Mouse (Mus musculus): ENCODE measurements around the gene Mrpl58. TPM values are rescaled to one million over a fixed set of nuclear protein-coding genes. Genes with fewer than 3 reads are reported as not detected.

Gene Mrpl58
- polyA plus RNA-seq, 1 experiment from 2014 or later = 226 TPM

- Histone ChIP-seq H3K9ac (replicated peaks) (no peak overlapping the region), H3K9me3 (no peaks in the 10 kb centered on the region), H3K4me2 (replicated peaks) (no peak overlapping the region), H3K4me3 (replicated peaks) (no peak overlapping the region), H3K27ac (no peak overlapping the region), H3K36me3 (no peaks in the 10 kb centered on the region), H3K4me1 (replicated peaks) (peaks cover 20% of the 10 kb centered on the region), H3K27me3 (peaks cover 36% of the 10 kb centered on the region)
- no peak for ATAC-seq
- WGBS = 84% methylated on average over 1 of the region's 1 CpGs
These were observed 31.5 kb upstream of the Mrpl58 start for GRCm38 (mm10) chr11:115372015-115372414.

- 46% methylated on average over 2 of the region's 2 CpGs for WGBS
- no peak for ATAC-seq
- Histone ChIP-seq H3K9me3 (no peaks in the 10 kb centered on the region), H3K4me1 (replicated peaks) (peaks cover 14% of the 10 kb centered on the region), H3K4me2 (replicated peaks) (no peak overlapping the region), H3K27ac (no peak overlapping the region), H3K9ac (replicated peaks) (no peak overlapping the region), H3K4me3 (replicated peaks) (no peak overlapping the region), H3K27me3 (peaks cover 36% of the 10 kb centered on the region), H3K36me3 (no peaks in the 10 kb centered on the region)
These were observed 30.8 kb upstream of the Mrpl58 start for GRCm38 (mm10) chr11:115372737-115373136.

GRCm38 (mm10) chr11:115373805-115374694 lies 29.5 kb upstream of the Mrpl58 start:
- Histone ChIP-seq H3K27ac (0 out of 2 replicates have a peak overlapping the region, but pooled peaks have one; percentile 15), H3K4me1 (replicated peaks) (peaks cover 14% of the 10 kb centered on the region), H3K36me3 (no peaks in the 10 kb centered on the region), H3K27me3 (peaks cover 36% of the 10 kb centered on the region), H3K4me3 (replicated peaks) (peak overlapping the region; percentile 41), H3K9me3 (no peaks in the 10 kb centered on the region), H3K4me2 (replicated peaks) (peak overlapping the region; percentile 64), H3K9ac (replicated peaks) (peak overlapping the region; percentile 64)
- WGBS = 2% methylated on average over 30 of the region's 30 CpGs
- ATAC-seq = peak; percentile 85

- Histone ChIP-seq H3K27ac (no peak overlapping the region), H3K4me3 (replicated peaks) (peak overlapping the region; percentile 41), H3K27me3 (peaks cover 29% of the 10 kb centered on the region; the same call in 1 of the 2 replicates), H3K4me2 (replicated peaks) (peak overlapping the region; percentile 64), H3K9ac (replicated peaks) (peak overlapping the region; percentile 64), H3K36me3 (no peaks in the 10 kb centered on the region), H3K4me1 (replicated peaks) (peaks cover 14% of the 10 kb centered on the region), H3K9me3 (no peaks in the 10 kb centered on the region)
- WGBS = 68% methylated on average over 12 of the region's 12 CpGs
- ATAC-seq = no peak; the same call in 1 of the 2 replicates
These were observed 28.7 kb upstream of the Mrpl58 start for GRCm38 (mm10) chr11:115374695-115375425.

GRCm38 (mm10) chr11:115376722-115377121 lies 26.8 kb upstream of the Mrpl58 start:
- Histone ChIP-seq H3K36me3 (no peaks in the 10 kb centered on the region), H3K27ac (no peak overlapping the region), H3K4me3 (replicated peaks) (no peak overlapping the region), H3K4me1 (replicated peaks) (peaks cover 18% of the 10 kb centered on the region), H3K9ac (replicated peaks) (no peak overlapping the region), H3K4me2 (replicated peaks) (no peak overlapping the region), H3K27me3 (peaks cover 20% of the 10 kb centered on the region; the same call in 1 of the 2 replicates), H3K9me3 (no peaks in the 10 kb centered on the region)
- 69% methylated on average over 7 of the region's 7 CpGs for WGBS
- ATAC-seq = no peak

GRCm38 (mm10) chr11:115377254-115377653 lies 26.3 kb upstream of the Mrpl58 start:
- no peak overlapping the region for H3K27ac ChIP-seq
- H3K4me2 ChIP-seq (replicated peaks) = no peak overlapping the region
- H3K9ac ChIP-seq (replicated peaks) = no peak overlapping the region
- H3K27me3 ChIP-seq = peaks cover 20% of the 10 kb centered on the region; the same call in 1 of the 2 replicates
- H3K9me3 ChIP-seq = no peaks in the 10 kb centered on the region
- no peak for ATAC-seq
- WGBS = 91% methylated on average over 4 of the region's 4 CpGs
- H3K36me3 ChIP-seq = no peaks in the 10 kb centered on the region
- peaks cover 18% of the 10 kb centered on the region for H3K4me1 ChIP-seq (replicated peaks)
- H3K4me3 ChIP-seq (replicated peaks) = no peak overlapping the region

- Histone ChIP-seq H3K27me3 (peaks cover 20% of the 10 kb centered on the region; the same call in 1 of the 2 replicates), H3K9ac (replicated peaks) (no peak overlapping the region), H3K36me3 (no peaks in the 10 kb centered on the region), H3K4me2 (replicated peaks) (no peak overlapping the region), H3K9me3 (no peaks in the 10 kb centered on the region), H3K4me1 (replicated peaks) (peaks cover 22% of the 10 kb centered on the region), H3K4me3 (replicated peaks) (no peak overlapping the region), H3K27ac (no peak overlapping the region)
- WGBS = 86% methylated on average over 7 of the region's 7 CpGs
- ATAC-seq = no peak
These were observed 25.7 kb upstream of the Mrpl58 start for GRCm38 (mm10) chr11:115377854-115378253.

- H3K36me3 ChIP-seq = no peaks in the 10 kb centered on the region
- ATAC-seq = no peak
- peak overlapping the region; percentile 82 for H3K4me2 ChIP-seq (replicated peaks)
- no peak overlapping the region for H3K9ac ChIP-seq (replicated peaks)
- 0 out of 2 replicates have a peak, but pooled peaks cover under 1% of the 10 kb centered on the region for H3K27me3 ChIP-seq
- H3K9me3 ChIP-seq = no peaks in the 10 kb centered on the region
- WGBS = 11% methylated on average over 9 of the region's 9 CpGs
- H3K4me3 ChIP-seq (replicated peaks) = peak overlapping the region; percentile 87
- peak overlapping the region; percentile 98; the same call in 1 of the 2 replicates for H3K27ac ChIP-seq
- peaks cover 43% of the 10 kb centered on the region for H3K4me1 ChIP-seq (replicated peaks)
These were observed 22.3 kb upstream of the Mrpl58 start for GRCm38 (mm10) chr11:115381276-115381675.

GRCm38 (mm10) chr11:115381743-115382539 lies 21.6 kb upstream of the Mrpl58 start, which contains the start of gene Cdr2l:
TSS of gene Cdr2l (plus strand) at chr11:115381916.
- H3K9ac ChIP-seq (replicated peaks) = peak within 1 kb of the TSS; percentile 97
- peak within 1 kb of the TSS; percentile 98 for H3K27ac ChIP-seq
- H3K27me3 ChIP-seq = no peaks in the 10 kb centered on the region
- H3K9me3 ChIP-seq = no peaks in the 10 kb centered on the region
- ATAC-seq = peak; percentile 89
- WGBS = under 1% methylated on average over 75 of the region's 76 CpGs
- peak within 1 kb of the TSS; percentile 82 for H3K4me2 ChIP-seq (replicated peaks)
- 0 out of 2 replicates have a peak, but pooled peaks cover 3% of the 10 kb centered on the region for H3K36me3 ChIP-seq
- H3K4me1 ChIP-seq (replicated peaks) = peaks cover 45% of the 10 kb centered on the region
- peak within 1 kb of the TSS; percentile 87 for H3K4me3 ChIP-seq (replicated peaks)

- H3K4me2 ChIP-seq (replicated peaks) = peak overlapping the region; percentile 82
- peak overlapping the region; percentile 87 for H3K4me3 ChIP-seq (replicated peaks)
- H3K27me3 ChIP-seq = no peaks in the 10 kb centered on the region
- H3K36me3 ChIP-seq = 0 out of 2 replicates have a peak, but pooled peaks cover 3% of the 10 kb centered on the region
- H3K9me3 ChIP-seq = no peaks in the 10 kb centered on the region
- ATAC-seq = no peak
- H3K27ac ChIP-seq = peak overlapping the region; percentile 98
- H3K9ac ChIP-seq (replicated peaks) = peak overlapping the region; percentile 97
- peaks cover 45% of the 10 kb centered on the region for H3K4me1 ChIP-seq (replicated peaks)
- WGBS = 12% methylated on average over 5 of the region's 5 CpGs
These were observed 20.7 kb upstream of the Mrpl58 start for GRCm38 (mm10) chr11:115382891-115383290.
